Mouse (Mus musculus) megakaryocyte, embryonic 14.5 days (primary cell): ENCODE data around the gene Slamf8. TPM values are rescaled to one million over a fixed set of nuclear protein-coding genes. Genes with fewer than 3 reads are reported as not detected.

Experiments used
- H3K27me3 ChIP-seq: replicated peaks from 2 replicates; pipeline ENCODE3; 2012; ENCODE audit warnings: inconsistent platforms
- H3K36me3 ChIP-seq: replicated peaks from 2 replicates; pipeline ENCODE3; 2012; ENCODE audit warnings: low read length, inconsistent platforms, mixed read lengths
- H3K4me1 ChIP-seq: 2 replicates; pipeline ENCODE4 v1.6.1; 2012; ENCODE audit warnings: inconsistent platforms
- H3K4me3 ChIP-seq: replicated peaks from 2 replicates; pipeline ENCODE3; 2012; ENCODE audit warnings: moderate library complexity, mild to moderate bottlenecking, inconsistent platforms
- H3K9me3 ChIP-seq: 2 replicates; pipeline ENCODE4 v1.6.1; 2012; ENCODE audit warnings: inconsistent platforms
- FLI1 ChIP-seq: IDR thresholded peaks from 2 replicates; pipeline ENCODE4 v1.6.1; 2012; ENCODE audit warnings: low read length, inconsistent platforms, mixed read lengths
- GATA1 ChIP-seq: IDR thresholded peaks from 3 replicates; pipeline ENCODE4 v1.6.1; 2012; ENCODE audit warnings: mixed read lengths, low read length, inconsistent platforms, borderline replicate concordance
- polyA plus RNA-seq: library from polyadenylated mRNA; stranded (reverse); fragments of >175 nt; gene quantifications from 2 replicates; pipeline ENCODE4 v1.2.3, GENCODE M21; 2012; ENCODE audit warnings: low replicate concordance; ENCODE audit not compliant: insufficient read depth

Gene Slamf8
- 0.13 TPM in 1 of 2 replicates, not detected in the other for polyA plus RNA-seq

GRCm38 (mm10) chr1:172590385-172590784, at the start of gene Slamf8:
Gene Slamf8, minus strand, starts transcription at chr1:172590568.
- Histone ChIP-seq H3K9me3 (no peaks in the 10 kb centered on the region), H3K4me1 (0 out of 2 replicates have a peak, but pooled peaks cover 2% of the 10 kb centered on the region), H3K27me3 (peaks cover 51% of the 10 kb centered on the region), H3K36me3 (no peaks in the 10 kb centered on the region), H3K4me3 (no peak within 1 kb of the TSS)
- no peak for TF ChIP-seq GATA1
- no peak for TF ChIP-seq FLI1

GRCm38 (mm10) chr1:172638781-172639180, 48.4 kb upstream of the Slamf8 start:
- H3K27me3 ChIP-seq = peaks cover 10% of the 10 kb centered on the region
- H3K4me1 ChIP-seq = peaks cover 21% of the 10 kb centered on the region
- no peak for TF ChIP-seq FLI1
- TF ChIP-seq GATA1 = no peak
- H3K4me3 ChIP-seq = no peak overlapping the region
- H3K9me3 ChIP-seq = peaks cover 3% of the 10 kb centered on the region
- no peaks in the 10 kb centered on the region for H3K36me3 ChIP-seq

- Histone ChIP-seq H3K27me3 (peaks cover 10% of the 10 kb centered on the region), H3K4me1 (peaks cover 25% of the 10 kb centered on the region), H3K9me3 (peaks cover 3% of the 10 kb centered on the region), H3K4me3 (no peak overlapping the region), H3K36me3 (no peaks in the 10 kb centered on the region)
- TF ChIP-seq FLI1 (no peak), GATA1 (no peak)
Observed at GRCm38 (mm10) chr1:172637801-172638200, 47.4 kb upstream of the Slamf8 start.

GRCm38 (mm10) chr1:172636266-172636665, 45.9 kb upstream of the Slamf8 start:
- H3K27me3 ChIP-seq = peaks cover 10% of the 10 kb centered on the region
- TF ChIP-seq GATA1 (no peak), FLI1 (no peak)
- peaks cover 3% of the 10 kb centered on the region for H3K9me3 ChIP-seq
- no peaks in the 10 kb centered on the region for H3K36me3 ChIP-seq
- no peak overlapping the region for H3K4me3 ChIP-seq
- peaks cover 29% of the 10 kb centered on the region for H3K4me1 ChIP-seq

- H3K36me3 ChIP-seq = no peaks in the 10 kb centered on the region
- TF ChIP-seq FLI1 = no peak
- no peak for TF ChIP-seq GATA1
- H3K4me1 ChIP-seq = peaks cover 29% of the 10 kb centered on the region
- peaks cover 3% of the 10 kb centered on the region for H3K9me3 ChIP-seq
- peaks cover 8% of the 10 kb centered on the region for H3K27me3 ChIP-seq
- no peak overlapping the region for H3K4me3 ChIP-seq
Observed at GRCm38 (mm10) chr1:172635258-172635657, 44.9 kb upstream of the Slamf8 start.

- H3K27me3 ChIP-seq = peaks cover 8% of the 10 kb centered on the region
- no peaks in the 10 kb centered on the region for H3K36me3 ChIP-seq
- H3K9me3 ChIP-seq = peaks cover 3% of the 10 kb centered on the region
- peaks cover 29% of the 10 kb centered on the region for H3K4me1 ChIP-seq
- no peak overlapping the region for H3K4me3 ChIP-seq
- TF ChIP-seq GATA1 (no peak), FLI1 (no peak)
Observed at GRCm38 (mm10) chr1:172634136-172634535, 43.8 kb upstream of the Slamf8 start.

GRCm38 (mm10) chr1:172632451-172633326, 42.3 kb upstream of the Slamf8 start, which contains the start of gene Dusp23:
Gene Dusp23, minus strand, starts transcription at chr1:172632962.
- no peak for TF ChIP-seq GATA1
- no peak for TF ChIP-seq FLI1
- peak within 1 kb of the TSS; percentile 96 for H3K4me3 ChIP-seq
- H3K36me3 ChIP-seq = no peaks in the 10 kb centered on the region
- peaks cover 9% of the 10 kb centered on the region for H3K9me3 ChIP-seq
- peaks cover 5% of the 10 kb centered on the region for H3K27me3 ChIP-seq
- H3K4me1 ChIP-seq = peaks cover 29% of the 10 kb centered on the region

GRCm38 (mm10) chr1:172631721-172632120, 41.4 kb upstream of the Slamf8 start:
- H3K27me3 ChIP-seq = peaks cover 5% of the 10 kb centered on the region
- TF ChIP-seq FLI1 (no peak), GATA1 (no peak)
- H3K4me1 ChIP-seq = peaks cover 29% of the 10 kb centered on the region
- peak overlapping the region; percentile 18 for H3K4me3 ChIP-seq
- peaks cover 19% of the 10 kb centered on the region for H3K9me3 ChIP-seq
- no peaks in the 10 kb centered on the region for H3K36me3 ChIP-seq

- TF ChIP-seq FLI1 (no peak), GATA1 (no peak)
- Histone ChIP-seq H3K27me3 (peaks cover 5% of the 10 kb centered on the region), H3K36me3 (no peaks in the 10 kb centered on the region), H3K9me3 (peaks cover 24% of the 10 kb centered on the region), H3K4me1 (peaks cover 18% of the 10 kb centered on the region), H3K4me3 (no peak overlapping the region)
Observed at GRCm38 (mm10) chr1:172629831-172630230, 39.5 kb upstream of the Slamf8 start.

GRCm38 (mm10) chr1:172626306-172626705, 35.9 kb upstream of the Slamf8 start:
- peaks cover 24% of the 10 kb centered on the region for H3K9me3 ChIP-seq
- TF ChIP-seq GATA1 (no peak), FLI1 (no peak)
- H3K36me3 ChIP-seq = no peaks in the 10 kb centered on the region

More at GRCm38 (mm10) chr1:172626306-172626705, 35.9 kb upstream of the Slamf8 start:
- Histone ChIP-seq H3K4me1 (peaks cover 6% of the 10 kb centered on the region), H3K4me3 (no peak overlapping the region), H3K27me3 (peaks cover 8% of the 10 kb centered on the region)
